Mouse (Mus musculus) heart, postnatal 36 days (tissue): ENCODE results near the gene Cfap44. TPM values are rescaled to one million over a fixed set of nuclear protein-coding genes. Genes with fewer than 3 reads are reported as not detected.

Source experiments
- DNase-seq, 2 experiments: peaks; one replicate each; pipeline ENCODE4 v3.0.0; 2021 to 2022
- intact Hi-C: fragments of 180-260 bp; cut with DNase I; formaldehyde crosslinking; loops from one replicate; pipeline ENCODE4 v1.15.1; 2025
- total RNA-seq, 2 experiments: library from RNA; stranded (reverse); gene quantifications; 2 replicates each; pipeline ENCODE4 v1.2.3; 2021

The Cfap44 gene
- total RNA-seq, 2 experiments from 2014 or later = not detected

GRCm38 (mm10) chr16:44527218-44527905, 132.8 kb downstream of the Cfap44 start:
- intact Hi-C loops = no loop called here
- DNase-seq = no peak

GRCm38 (mm10) chr16:44528955-44529354, 134.4 kb downstream of the Cfap44 start:
- DNase-seq = no peak
- intact Hi-C loops = no loop called here

DNA sequence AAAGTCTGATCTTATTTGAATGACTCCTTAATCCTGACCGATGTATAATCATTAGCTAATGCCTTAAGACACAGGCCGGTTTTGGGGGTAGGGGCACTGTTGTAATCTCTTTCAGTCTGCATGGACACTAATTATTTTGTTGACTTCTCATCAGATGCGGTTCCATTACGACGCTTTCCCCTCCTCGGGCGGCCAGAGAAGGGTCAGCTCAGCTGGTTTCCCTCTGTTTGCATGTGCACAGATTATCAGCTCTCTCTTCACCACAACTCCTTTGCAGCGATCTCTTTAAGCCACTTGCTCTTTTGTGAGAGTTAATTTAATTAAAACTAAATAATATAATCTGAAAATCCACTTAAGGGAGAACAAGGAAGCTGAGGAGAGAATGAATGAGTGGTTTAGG, 135.1 kb downstream of the Cfap44 start:
- intact Hi-C loops = no loop called here
- no peak for DNase-seq

DNA sequence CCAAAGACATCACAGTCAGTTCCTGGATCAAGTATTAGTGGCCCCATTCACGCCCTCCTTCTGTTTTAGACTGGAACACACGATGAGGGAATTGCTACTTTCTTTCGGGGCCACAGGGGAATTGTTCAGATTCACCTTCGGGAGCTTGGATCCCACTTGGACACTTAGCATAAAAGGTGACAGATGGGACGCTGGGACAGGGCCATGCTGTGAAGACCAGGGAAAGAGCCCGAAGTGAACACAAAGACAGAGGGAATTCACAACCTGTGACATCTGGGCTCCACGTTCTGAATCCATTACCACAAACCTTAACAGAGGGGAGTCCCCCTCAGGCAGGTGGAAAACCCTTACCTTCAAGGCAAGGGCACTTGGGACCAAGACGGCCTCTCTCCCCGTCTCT, 135.6 kb downstream of the Cfap44 start:
- DNase-seq = no peak

GRCm38 (mm10) chr16:44530829-44531228, 136.2 kb downstream of the Cfap44 start:
- no peak for DNase-seq
- intact Hi-C loops = no loop called here

More for the DNA sequence above, 135.6 kb downstream of the Cfap44 start:
- intact Hi-C loops = no loop called here

DNA sequence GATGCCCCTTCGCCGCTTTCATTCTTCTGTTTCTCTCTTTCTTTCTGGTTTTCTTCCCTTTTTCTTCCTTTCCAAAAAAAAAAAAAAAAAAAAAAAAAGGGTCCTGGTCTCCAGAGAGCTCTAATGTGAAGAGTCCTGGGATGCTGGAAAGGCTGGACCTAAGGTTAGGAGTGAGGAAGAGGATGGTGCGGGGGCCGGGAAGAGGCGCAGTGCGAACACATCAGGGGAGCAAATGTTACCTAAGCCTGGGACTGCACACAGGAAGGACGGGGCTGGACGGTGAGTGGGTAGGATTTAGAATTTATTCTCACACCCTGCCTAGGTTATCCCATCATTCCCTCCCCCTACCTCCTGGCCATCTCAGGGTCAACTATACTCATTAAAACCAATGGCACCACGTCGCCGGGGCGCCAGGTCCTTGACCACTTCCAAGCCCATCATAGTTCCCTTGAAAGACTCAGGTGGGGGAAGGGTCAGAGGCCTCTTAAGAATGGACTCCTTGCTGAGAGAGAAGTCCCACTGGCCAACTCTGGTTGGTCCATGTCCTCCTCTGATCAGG, 136.7 kb downstream of the Cfap44 start:
- intact Hi-C loops = no loop called here

More for the DNA sequence above, 136.7 kb downstream of the Cfap44 start:
- no peak for DNase-seq

Other genes with a start within 250 kb of the Cfap44 start
- 10 to 100 TPM; 16.4 to 18.8 TPM for gene Usf3, start 221.6 kb upstream of the Cfap44 start, total RNA-seq
- gene Sidt1, start 61.6 kb upstream of the Cfap44 start, total RNA-seq = under 1 TPM; 0.38 to 0.56 TPM
- 10 to 100 TPM in 1 of 2 experiments, 1 to 10 TPM in 1; 8.6 to 11.1 TPM for gene Spice1, start 47.7 kb upstream of the Cfap44 start, total RNA-seq
- gene Boc, start 164.1 kb downstream of the Cfap44 start, total RNA-seq = 1 to 10 TPM; 4.8 to 5.9 TPM